Mouse (Mus musculus): ENCODE measurements around the gene Slc25a40. TPM values are rescaled to one million over a fixed set of nuclear protein-coding genes. Genes with fewer than 3 reads are reported as not detected.

Slc25a40 gene
- polyA plus RNA-seq, 1 experiment from 2014 or later = 3.8 TPM

GRCm38 (mm10) chr5:8422932-8423928 is 580 bp downstream of the Slc25a40 start:
- H3K4me2 ChIP-seq = peak overlapping the region; percentile 81
- 1% methylated on average over 40 of the region's 40 CpGs for WGBS (ENCODE audit: insufficient replicate concordance)
- peak overlapping the region; percentile 55 for H3K27ac ChIP-seq
- ATAC-seq (ENCODE audit: low read depth) (no peak; the same call in 1 of the 2 replicates), DNase-seq (peak; percentile 5)
- H3K36me3 ChIP-seq = peaks cover 26% of the 10 kb centered on the region
- peak overlapping the region; percentile 86 for H3K9ac ChIP-seq
- no peaks in the 10 kb centered on the region for H3K9me3 ChIP-seq (replicated peaks)
- peak overlapping the region; percentile 85 for H3K4me3 ChIP-seq (replicated peaks)
- no peaks in the 10 kb centered on the region for H3K27me3 ChIP-seq
- H3K4me1 ChIP-seq (replicated peaks) = peaks cover 31% of the 10 kb centered on the region

GRCm38 (mm10) chr5:8424116-8424515 is 1.5 kb downstream of the Slc25a40 start:
- Histone ChIP-seq H3K9me3 (replicated peaks) (no peaks in the 10 kb centered on the region), H3K4me2 (peak overlapping the region; percentile 81), H3K27ac (no peak overlapping the region), H3K4me3 (replicated peaks) (peak overlapping the region; percentile 85), H3K9ac (peak overlapping the region; percentile 86), H3K4me1 (replicated peaks) (peaks cover 31% of the 10 kb centered on the region), H3K27me3 (no peaks in the 10 kb centered on the region), H3K36me3 (peaks cover 18% of the 10 kb centered on the region)
- ATAC-seq (ENCODE audit: low read depth) (no peak), DNase-seq (peak; percentile 3)
- WGBS (ENCODE audit: insufficient replicate concordance) = 30% methylated on average over 7 of the region's 7 CpGs

GRCm38 (mm10) chr5:8425899-8426298 is 3.2 kb downstream of the Slc25a40 start:
- 39% methylated on average over 5 of the region's 5 CpGs for WGBS (ENCODE audit: insufficient replicate concordance)
- H3K9me3 ChIP-seq (replicated peaks) = no peaks in the 10 kb centered on the region
- DNase-seq = no peak
- H3K27me3 ChIP-seq = no peaks in the 10 kb centered on the region
- no peak overlapping the region for H3K27ac ChIP-seq
- ATAC-seq (ENCODE audit: low read depth) = no peak
- H3K9ac ChIP-seq = no peak overlapping the region
- no peak overlapping the region for H3K4me3 ChIP-seq (replicated peaks)
- peaks cover 6% of the 10 kb centered on the region for H3K36me3 ChIP-seq
- H3K4me2 ChIP-seq = no peak overlapping the region
- peaks cover 26% of the 10 kb centered on the region for H3K4me1 ChIP-seq (replicated peaks)

GRCm38 (mm10) chr5:8437481-8438156 is 15.0 kb downstream of the Slc25a40 start:
- Histone ChIP-seq H3K27me3 (no peaks in the 10 kb centered on the region), H3K4me1 (replicated peaks) (no peaks in the 10 kb centered on the region), H3K4me3 (replicated peaks) (no peak overlapping the region), H3K27ac (no peak overlapping the region), H3K9me3 (replicated peaks) (no peaks in the 10 kb centered on the region), H3K4me2 (no peak overlapping the region), H3K36me3 (peaks cover 14% of the 10 kb centered on the region), H3K9ac (no peak overlapping the region)
- WGBS (ENCODE audit: insufficient replicate concordance) = 84% methylated on average over 5 of the region's 5 CpGs
- no peak for DNase-seq
- ATAC-seq (ENCODE audit: low read depth) = no peak

- WGBS (ENCODE audit: insufficient replicate concordance) = 50% methylated on average over 2 of the region's 2 CpGs
- Histone ChIP-seq H3K9ac (no peak overlapping the region), H3K27me3 (no peaks in the 10 kb centered on the region), H3K9me3 (replicated peaks) (no peaks in the 10 kb centered on the region), H3K4me1 (replicated peaks) (no peaks in the 10 kb centered on the region), H3K4me2 (no peak overlapping the region), H3K36me3 (peaks cover 14% of the 10 kb centered on the region), H3K27ac (no peak overlapping the region), H3K4me3 (replicated peaks) (no peak overlapping the region)
- no peak for ATAC-seq (ENCODE audit: low read depth)
- DNase-seq = no peak
These were observed 16.4 kb downstream of the Slc25a40 start for GRCm38 (mm10) chr5:8439095-8439494.

GRCm38 (mm10) chr5:8455565-8455964 is 32.9 kb downstream of the Slc25a40 start:
- H3K27me3 ChIP-seq = no peaks in the 10 kb centered on the region
- H3K4me3 ChIP-seq (replicated peaks) = no peak overlapping the region
- H3K4me1 ChIP-seq (replicated peaks) = no peaks in the 10 kb centered on the region
- no peak overlapping the region for H3K27ac ChIP-seq
- ATAC-seq (ENCODE audit: low read depth) (no peak), DNase-seq (no peak)
- H3K9me3 ChIP-seq (replicated peaks) = no peaks in the 10 kb centered on the region
- no peak overlapping the region for H3K4me2 ChIP-seq
- peaks cover 5% of the 10 kb centered on the region for H3K36me3 ChIP-seq
- H3K9ac ChIP-seq = no peak overlapping the region

- H3K9ac ChIP-seq = no peak overlapping the region
- H3K9me3 ChIP-seq (replicated peaks) = no peaks in the 10 kb centered on the region
- H3K4me3 ChIP-seq (replicated peaks) = no peak overlapping the region
- ATAC-seq (ENCODE audit: low read depth) (no peak), DNase-seq (no peak)
- H3K4me1 ChIP-seq (replicated peaks) = no peaks in the 10 kb centered on the region
- H3K27me3 ChIP-seq = no peaks in the 10 kb centered on the region
- peaks cover 5% of the 10 kb centered on the region for H3K36me3 ChIP-seq
- no peak overlapping the region for H3K27ac ChIP-seq
- no peak overlapping the region for H3K4me2 ChIP-seq
- WGBS (ENCODE audit: insufficient replicate concordance) = 78% methylated on average over 5 of the region's 5 CpGs
These were observed 33.9 kb downstream of the Slc25a40 start for GRCm38 (mm10) chr5:8456561-8456960.

- H3K27ac ChIP-seq = no peak overlapping the region
- H3K27me3 ChIP-seq = no peaks in the 10 kb centered on the region
- no peak for DNase-seq
- no peak overlapping the region for H3K4me2 ChIP-seq
- H3K4me1 ChIP-seq (replicated peaks) = no peaks in the 10 kb centered on the region
- ATAC-seq (ENCODE audit: low read depth) = no peak
- 50% methylated on average over 4 of the region's 4 CpGs for WGBS (ENCODE audit: insufficient replicate concordance)
- no peaks in the 10 kb centered on the region for H3K9me3 ChIP-seq (replicated peaks)
- no peak overlapping the region for H3K4me3 ChIP-seq (replicated peaks)
- H3K36me3 ChIP-seq = no peaks in the 10 kb centered on the region
- H3K9ac ChIP-seq = no peak overlapping the region
These were observed 65.5 kb downstream of the Slc25a40 start for GRCm38 (mm10) chr5:8487989-8488700.

GRCm38 (mm10) chr5:8488701-8489297 is 66.1 kb downstream of the Slc25a40 start:
- no peaks in the 10 kb centered on the region for H3K27me3 ChIP-seq
- ATAC-seq (ENCODE audit: low read depth) (no peak), DNase-seq (no peak)
- no peak overlapping the region for H3K9ac ChIP-seq
- H3K4me1 ChIP-seq (replicated peaks) = no peaks in the 10 kb centered on the region
- H3K36me3 ChIP-seq = no peaks in the 10 kb centered on the region
- H3K27ac ChIP-seq = no peak overlapping the region
- H3K9me3 ChIP-seq (replicated peaks) = no peaks in the 10 kb centered on the region
- no peak overlapping the region for H3K4me3 ChIP-seq (replicated peaks)
- no peak overlapping the region for H3K4me2 ChIP-seq
- 85% methylated on average over 2 of the region's 2 CpGs for WGBS (ENCODE audit: insufficient replicate concordance)

GRCm38 (mm10) chr5:8489471-8490110 is 66.9 kb downstream of the Slc25a40 start:
- no peaks in the 10 kb centered on the region for H3K27me3 ChIP-seq
- no peak overlapping the region for H3K4me3 ChIP-seq (replicated peaks)
- no peaks in the 10 kb centered on the region for H3K36me3 ChIP-seq
- no peak overlapping the region for H3K4me2 ChIP-seq
- no peaks in the 10 kb centered on the region for H3K9me3 ChIP-seq (replicated peaks)
- no peak overlapping the region for H3K27ac ChIP-seq
- 42% methylated on average over 6 of the region's 6 CpGs for WGBS (ENCODE audit: insufficient replicate concordance)
- ATAC-seq (ENCODE audit: low read depth) (no peak), DNase-seq (no peak)
- H3K9ac ChIP-seq = no peak overlapping the region
- H3K4me1 ChIP-seq (replicated peaks) = no peaks in the 10 kb centered on the region
